Mouse (Mus musculus) liver, embryonic 14.5 days (tissue): ENCODE data around the gene Xpo4.

Source experiments
- CTCF ChIP-seq: IDR thresholded peaks from 2 replicates; pipeline ENCODE4 v1.5.1; 2016; ENCODE audit warnings: antibody characterized with exemption, low read depth, control low read depth
- EP300 ChIP-seq: IDR thresholded peaks from 2 replicates; pipeline ENCODE4 v1.6.1; 2016; ENCODE audit warnings: antibody characterized with exemption, low read depth

GRCm38 (mm10) chr14:57687441-57687840, 22.2 kb upstream of the Xpo4 start:
- TF ChIP-seq CTCF (no peak), EP300 (no peak)
